Mouse (Mus musculus): ENCODE measurements at regions not wholly inside any gene's neighbourhood (a gene's known extent, or its start where the extent isn't known, plus 50 kb on each side); places are given as distances from the start of the nearest gene placed in this dataset.

- TF ChIP-seq POLR2A (IDR thresholded peaks at IDR 0.05; ENCODE audit: extremely low read depth, insufficient read depth, low read length), result no peak
- TF ChIP-seq CTCF (IDR thresholded peaks at IDR 0.05; ENCODE audit: low read depth, low read length), result no peak
Measured at GRCm38 (mm10) chr15:51323284-51323683, 2561.4 kb upstream of the Gm7489 start.
